Mouse (Mus musculus): ENCODE measurements around the gene Elmo1. TPM values are rescaled to one million over a fixed set of nuclear protein-coding genes. Genes with fewer than 3 reads are reported as not detected.
A peak's percentile ranks its signal among the peaks of the same experiment; 100 is the strongest.

Elmo1 gene
- polyA plus RNA-seq, 1 experiment from 2014 or later: 23.5 TPM

DNA sequence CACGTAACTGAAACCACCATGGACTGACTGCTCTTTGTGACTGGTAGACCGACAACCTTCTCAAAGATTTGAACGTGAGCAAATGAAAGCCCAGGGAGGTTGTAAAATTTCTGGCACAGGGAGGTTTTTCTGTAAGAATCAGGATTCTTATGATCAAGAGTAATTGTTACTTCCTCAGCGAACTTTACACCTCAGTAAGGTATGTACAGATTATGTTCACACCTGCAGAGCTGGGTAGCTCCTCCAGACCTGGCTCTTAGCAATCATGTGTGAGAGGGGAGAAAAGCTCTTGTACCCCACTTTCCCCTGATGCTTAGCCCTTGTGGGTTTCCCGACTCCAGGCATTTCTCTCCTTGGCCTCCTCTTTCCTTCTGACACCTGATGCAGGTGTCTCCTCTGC, 123.5 kb downstream of the Elmo1 start:
- no peaks in the 10 kb centered on the region for H3K4me1 ChIP-seq
- no peak overlapping the region for H3K4me2 ChIP-seq (replicated peaks)
- 77% methylated on average over 5 of the region's 5 CpGs for WGBS
- H3K27me3 ChIP-seq: no peaks in the 10 kb centered on the region
- ATAC-seq (ENCODE audit: insufficient number of reproducible peaks, low FRiP score, low TSS enrichment, low read depth): no peak
- H3K9ac ChIP-seq: no peak overlapping the region
- H3K9me3 ChIP-seq (replicated peaks): no peaks in the 10 kb centered on the region
- no peak overlapping the region for H3K27ac ChIP-seq (replicated peaks)
- H3K4me3 ChIP-seq (replicated peaks): no peak overlapping the region
- H3K36me3 ChIP-seq: no peaks in the 10 kb centered on the region

DNA sequence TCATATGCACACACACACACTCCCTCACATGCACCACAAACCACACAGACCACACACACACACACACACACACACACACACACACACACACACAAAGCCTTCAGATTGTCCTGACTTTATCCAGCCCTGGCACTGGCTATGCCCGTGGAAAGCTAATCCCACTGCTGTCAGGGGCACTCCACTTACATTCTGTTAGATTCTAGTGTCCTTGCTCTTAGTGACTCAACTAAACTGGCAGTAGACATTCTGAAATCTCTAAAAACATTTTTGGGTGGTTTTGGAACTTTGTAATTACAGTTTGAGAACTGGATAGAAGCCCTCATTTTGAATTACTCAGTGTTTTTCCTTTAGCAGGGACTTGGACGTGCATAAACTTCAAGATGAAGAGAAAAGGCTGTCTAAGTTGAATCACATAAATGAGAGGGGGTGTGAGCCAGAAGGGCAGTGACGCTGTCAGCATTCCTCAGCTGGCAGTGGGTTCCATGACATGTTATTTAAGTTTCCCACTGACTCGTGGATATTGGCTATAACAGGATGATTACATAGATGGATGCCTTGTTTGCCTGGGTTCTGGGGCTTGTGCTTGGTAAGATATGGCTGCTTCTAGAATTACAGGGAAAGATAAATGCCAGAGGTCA, 127.2 kb downstream of the Elmo1 start:
- no peak overlapping the region for H3K4me3 ChIP-seq (replicated peaks)
- H3K4me2 ChIP-seq (replicated peaks): no peak overlapping the region
- 39% methylated on average over 4 of the region's 4 CpGs for WGBS
- no peaks in the 10 kb centered on the region for H3K27me3 ChIP-seq
- ATAC-seq (ENCODE audit: insufficient number of reproducible peaks, low FRiP score, low TSS enrichment, low read depth): peak; percentile 83
- H3K36me3 ChIP-seq: no peaks in the 10 kb centered on the region
- no peak overlapping the region; the same call in 1 of the 2 replicates for H3K27ac ChIP-seq (replicated peaks)
- H3K9ac ChIP-seq: no peak overlapping the region
- H3K4me1 ChIP-seq: no peaks in the 10 kb centered on the region
- H3K9me3 ChIP-seq (replicated peaks): no peaks in the 10 kb centered on the region

DNA sequence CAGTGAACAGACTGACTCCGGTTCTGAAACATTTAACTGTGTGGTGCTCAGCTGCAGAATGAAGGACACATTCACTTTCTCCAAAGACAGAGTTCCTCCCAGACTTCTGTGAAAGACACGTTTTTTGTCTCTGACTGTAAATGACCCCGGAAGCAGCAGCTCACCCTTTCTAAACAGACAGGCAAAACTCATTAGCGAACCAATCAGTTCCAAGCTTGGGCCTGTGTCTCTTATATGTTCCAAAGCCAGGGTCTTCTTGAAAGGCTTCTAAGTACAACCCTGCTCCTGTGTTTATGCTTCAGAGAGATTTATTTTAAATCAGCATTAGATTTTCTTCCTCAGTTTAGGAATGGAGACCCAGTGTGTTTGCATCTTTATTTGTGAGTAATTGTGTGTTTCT, 127.7 kb downstream of the Elmo1 start:
- WGBS: 53% methylated on average over 4 of the region's 4 CpGs
- no peak overlapping the region for H3K4me2 ChIP-seq (replicated peaks)
- no peaks in the 10 kb centered on the region for H3K36me3 ChIP-seq
- no peak overlapping the region; the same call in 1 of the 2 replicates for H3K27ac ChIP-seq (replicated peaks)
- no peak for ATAC-seq (ENCODE audit: insufficient number of reproducible peaks, low FRiP score, low TSS enrichment, low read depth)
- H3K9ac ChIP-seq: no peak overlapping the region
- no peak overlapping the region for H3K4me3 ChIP-seq (replicated peaks)
- no peaks in the 10 kb centered on the region for H3K27me3 ChIP-seq
- no peaks in the 10 kb centered on the region for H3K4me1 ChIP-seq
- no peaks in the 10 kb centered on the region for H3K9me3 ChIP-seq (replicated peaks)

DNA sequence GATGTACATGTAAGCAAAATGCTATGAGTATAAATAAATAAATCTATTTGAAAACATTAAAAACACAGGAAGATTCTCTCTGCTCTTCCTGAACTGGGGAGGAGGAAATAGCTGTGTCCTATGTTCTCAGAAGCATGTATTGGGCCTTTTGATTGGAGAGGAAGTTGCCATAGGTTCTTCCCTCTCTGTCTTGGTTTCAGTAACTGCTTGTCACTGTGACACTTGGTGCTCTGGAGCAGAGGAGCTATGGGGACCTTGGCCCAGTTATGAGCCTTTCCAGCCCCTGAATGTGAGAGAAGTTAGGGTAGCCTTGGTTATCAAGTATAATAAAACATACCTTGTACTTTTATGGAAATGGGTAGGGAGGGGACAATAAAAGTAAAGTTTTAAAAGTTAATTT, 130.0 kb downstream of the Elmo1 start:
- H3K36me3 ChIP-seq: no peaks in the 10 kb centered on the region
- H3K27ac ChIP-seq (replicated peaks): no peak overlapping the region
- ATAC-seq (ENCODE audit: insufficient number of reproducible peaks, low FRiP score, low TSS enrichment, low read depth): no peak
- no peaks in the 10 kb centered on the region for H3K27me3 ChIP-seq
- H3K9ac ChIP-seq: no peak overlapping the region
- H3K4me2 ChIP-seq (replicated peaks): no peak overlapping the region
- H3K4me3 ChIP-seq (replicated peaks): no peak overlapping the region
- no peaks in the 10 kb centered on the region for H3K9me3 ChIP-seq (replicated peaks)
- H3K4me1 ChIP-seq: no peaks in the 10 kb centered on the region

DNA sequence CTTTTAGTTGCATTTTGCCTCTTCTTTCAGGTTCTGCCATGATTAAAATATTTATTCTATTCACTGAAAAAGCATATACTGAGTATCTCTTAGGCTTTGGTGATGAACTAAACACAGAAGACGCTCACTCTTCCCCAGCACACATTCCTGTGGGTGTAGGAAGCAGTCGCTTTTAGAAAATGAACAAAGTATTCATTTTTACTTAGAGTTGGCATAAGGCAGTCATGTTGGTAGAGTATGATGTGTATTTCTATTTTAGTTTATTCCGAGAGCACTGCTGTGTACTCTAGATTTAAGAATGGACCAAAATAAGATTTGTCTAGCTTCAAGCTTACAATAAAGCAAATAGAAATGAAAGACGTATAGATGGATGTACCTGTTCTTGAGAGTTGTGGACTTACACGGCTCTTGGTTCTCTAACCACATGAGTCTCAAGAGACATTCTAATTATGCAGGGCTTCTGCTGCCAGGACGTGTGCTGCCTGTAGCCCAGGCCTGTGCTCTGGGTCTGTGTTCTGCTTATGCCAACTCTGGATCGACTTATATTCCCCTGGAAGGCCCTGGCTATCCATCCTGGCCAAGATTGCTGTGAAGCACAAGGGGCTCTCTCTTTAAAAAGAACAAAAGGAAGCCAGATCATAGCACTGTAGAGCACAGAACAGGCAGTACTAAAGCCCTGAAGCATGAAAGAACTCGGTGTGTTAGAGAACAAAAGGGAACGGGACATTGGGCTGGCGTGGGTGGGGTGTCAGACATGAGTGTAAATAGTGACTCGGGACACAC, 137.7 kb downstream of the Elmo1 start:
- no peak overlapping the region for H3K9ac ChIP-seq
- no peaks in the 10 kb centered on the region for H3K9me3 ChIP-seq (replicated peaks)
- WGBS: 58% methylated on average over 11 of the region's 11 CpGs

DNA sequence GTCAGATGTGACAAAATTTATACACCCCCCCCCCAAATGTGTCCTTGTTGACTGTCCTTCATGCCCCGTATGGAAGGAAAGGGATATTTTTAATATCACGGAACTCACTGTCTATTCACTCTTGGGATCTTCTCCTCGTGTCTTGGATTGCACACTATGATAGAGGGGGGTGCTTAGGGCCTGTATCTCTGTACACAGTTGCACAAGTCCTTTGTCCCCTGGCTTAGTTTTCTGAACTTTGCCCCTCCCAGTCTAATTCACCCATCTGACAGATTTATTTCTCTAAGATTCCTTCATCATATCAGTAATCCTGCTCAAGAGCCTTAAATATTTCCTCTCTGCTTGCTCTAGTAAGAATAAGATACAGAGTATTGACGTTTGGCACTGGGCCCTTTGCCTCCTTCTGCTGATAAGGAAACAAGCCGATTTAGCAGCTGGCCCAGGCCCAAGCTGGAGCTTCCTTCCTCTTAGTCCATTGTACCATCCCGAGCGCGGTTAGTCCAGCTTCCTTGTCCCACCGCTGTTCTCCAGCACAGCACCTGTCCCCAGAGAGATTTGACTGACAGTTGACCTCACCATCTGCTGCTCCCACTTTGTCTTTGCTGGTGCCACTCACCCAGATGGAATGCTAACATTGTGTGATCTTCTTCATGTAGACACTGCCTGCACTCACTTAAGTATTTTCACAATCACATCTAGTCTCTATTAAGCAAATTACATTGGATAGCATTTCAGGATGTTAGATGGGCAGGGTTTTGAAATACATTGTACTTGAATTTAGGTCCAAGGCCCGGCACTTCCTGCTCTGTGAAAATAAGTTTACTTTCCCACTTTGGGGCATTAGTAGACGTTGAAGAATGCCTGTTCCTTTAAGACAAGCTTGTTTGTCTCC, 141.7 kb downstream of the Elmo1 start:
- H3K4me2 ChIP-seq (replicated peaks): no peak overlapping the region
- ATAC-seq (ENCODE audit: insufficient number of reproducible peaks, low FRiP score, low TSS enrichment, low read depth): 0 out of 2 replicates have a peak, but pooled peaks have one; percentile 15
- 59% methylated on average over 11 of the region's 11 CpGs for WGBS
- H3K9ac ChIP-seq: no peak overlapping the region
- no peaks in the 10 kb centered on the region for H3K36me3 ChIP-seq
- H3K27ac ChIP-seq (replicated peaks): 0 out of 2 replicates have a peak overlapping the region, but pooled peaks have one; percentile 4
- H3K4me1 ChIP-seq: no peaks in the 10 kb centered on the region; the same call in 1 of the 2 replicates
- H3K27me3 ChIP-seq: no peaks in the 10 kb centered on the region
- H3K9me3 ChIP-seq (replicated peaks): no peaks in the 10 kb centered on the region
- H3K4me3 ChIP-seq (replicated peaks): no peak overlapping the region

More for the DNA sequence above, 137.7 kb downstream of the Elmo1 start:
- H3K36me3 ChIP-seq: no peaks in the 10 kb centered on the region
- no peak overlapping the region for H3K27ac ChIP-seq (replicated peaks)
- H3K27me3 ChIP-seq: no peaks in the 10 kb centered on the region
- ATAC-seq (ENCODE audit: insufficient number of reproducible peaks, low FRiP score, low TSS enrichment, low read depth): no peak
- H3K4me2 ChIP-seq (replicated peaks): no peak overlapping the region
- H3K4me3 ChIP-seq (replicated peaks): no peak overlapping the region
- no peaks in the 10 kb centered on the region; the same call in 1 of the 2 replicates for H3K4me1 ChIP-seq

DNA sequence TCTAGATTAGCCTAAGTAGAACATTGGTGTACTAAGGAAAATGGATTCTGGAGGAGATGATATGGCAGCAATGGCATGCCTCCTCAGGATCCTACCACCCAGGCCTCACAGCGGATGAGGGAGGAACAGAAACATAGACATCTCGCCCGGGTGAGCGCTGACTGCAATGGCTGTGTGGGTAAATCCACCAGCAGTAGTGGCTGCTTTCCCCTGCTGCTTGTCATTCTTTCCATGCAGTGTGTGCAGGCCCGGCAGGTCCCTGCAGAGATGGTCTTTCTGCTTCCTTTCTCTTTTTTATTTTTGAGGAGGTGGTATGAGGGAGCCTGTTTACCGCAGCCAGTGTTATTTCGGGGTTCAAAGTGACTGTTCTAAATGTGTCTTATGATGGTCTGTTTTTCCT, 143.3 kb downstream of the Elmo1 start:
- no peak overlapping the region for H3K4me2 ChIP-seq (replicated peaks)
- H3K9ac ChIP-seq: no peak overlapping the region
- no peak overlapping the region for H3K4me3 ChIP-seq (replicated peaks)
- 89% methylated on average over 7 of the region's 7 CpGs for WGBS
- H3K27ac ChIP-seq (replicated peaks): no peak overlapping the region
- H3K4me1 ChIP-seq: 0 out of 2 replicates have a peak, but pooled peaks cover 9% of the 10 kb centered on the region
- H3K9me3 ChIP-seq (replicated peaks): no peaks in the 10 kb centered on the region
- no peak for ATAC-seq (ENCODE audit: insufficient number of reproducible peaks, low FRiP score, low TSS enrichment, low read depth)
- H3K36me3 ChIP-seq: no peaks in the 10 kb centered on the region
- H3K27me3 ChIP-seq: no peaks in the 10 kb centered on the region

DNA sequence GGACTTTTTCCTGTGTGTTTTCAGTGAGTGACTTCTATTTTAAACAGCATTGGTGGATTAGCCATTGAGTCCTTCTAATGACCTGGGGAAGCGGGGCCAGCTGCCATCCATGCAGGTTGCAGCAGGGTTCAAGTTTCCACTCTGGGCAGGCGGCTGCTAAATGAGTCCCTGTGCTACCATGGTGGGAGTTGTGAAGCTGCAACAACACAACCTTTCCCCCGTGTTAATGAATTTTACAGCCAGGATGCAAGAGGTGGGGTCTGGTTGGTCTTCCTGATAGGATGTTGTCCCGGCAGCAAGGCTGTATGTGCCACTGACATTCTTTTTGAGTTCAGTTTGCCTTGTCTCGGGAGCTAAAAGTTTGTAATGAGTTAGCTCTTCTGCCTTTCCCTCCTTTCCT, 147.2 kb downstream of the Elmo1 start:
- no peak for ATAC-seq (ENCODE audit: insufficient number of reproducible peaks, low FRiP score, low TSS enrichment, low read depth)
- Histone ChIP-seq H3K9me3 (replicated peaks) (no peaks in the 10 kb centered on the region), H3K4me1 (0 out of 2 replicates have a peak, but pooled peaks cover 15% of the 10 kb centered on the region), H3K9ac (no peak overlapping the region), H3K27ac (replicated peaks) (no peak overlapping the region), H3K4me3 (replicated peaks) (no peak overlapping the region), H3K36me3 (no peaks in the 10 kb centered on the region), H3K27me3 (no peaks in the 10 kb centered on the region), H3K4me2 (replicated peaks) (no peak overlapping the region)
- 57% methylated on average over 5 of the region's 5 CpGs for WGBS

DNA sequence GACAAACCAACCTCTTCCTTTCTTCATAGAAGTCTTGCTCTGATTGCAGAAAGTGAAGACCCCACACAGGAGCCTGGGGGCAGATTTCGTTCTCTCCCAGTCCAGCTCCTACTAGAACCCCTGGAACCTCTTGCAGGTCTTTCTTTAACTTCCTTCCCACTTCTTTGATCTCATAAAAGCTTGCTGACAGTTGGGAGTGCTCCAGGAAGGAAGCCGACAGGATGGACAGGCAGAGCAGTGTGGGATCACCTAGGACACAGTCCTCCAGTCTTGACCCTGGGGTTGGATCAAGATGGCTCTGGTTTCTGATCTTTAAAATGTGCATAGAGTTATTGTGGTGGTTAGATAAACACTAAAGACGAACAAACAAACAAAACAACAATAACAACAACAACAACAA, 147.8 kb downstream of the Elmo1 start:
- Histone ChIP-seq H3K27ac (replicated peaks) (no peak overlapping the region), H3K4me2 (replicated peaks) (no peak overlapping the region), H3K4me3 (replicated peaks) (no peak overlapping the region), H3K36me3 (no peaks in the 10 kb centered on the region), H3K9me3 (replicated peaks) (no peaks in the 10 kb centered on the region), H3K27me3 (no peaks in the 10 kb centered on the region), H3K4me1 (0 out of 2 replicates have a peak, but pooled peaks cover 17% of the 10 kb centered on the region), H3K9ac (no peak overlapping the region)
- ATAC-seq (ENCODE audit: insufficient number of reproducible peaks, low FRiP score, low TSS enrichment, low read depth): no peak
- WGBS: 56% methylated on average over 3 of the region's 3 CpGs

DNA sequence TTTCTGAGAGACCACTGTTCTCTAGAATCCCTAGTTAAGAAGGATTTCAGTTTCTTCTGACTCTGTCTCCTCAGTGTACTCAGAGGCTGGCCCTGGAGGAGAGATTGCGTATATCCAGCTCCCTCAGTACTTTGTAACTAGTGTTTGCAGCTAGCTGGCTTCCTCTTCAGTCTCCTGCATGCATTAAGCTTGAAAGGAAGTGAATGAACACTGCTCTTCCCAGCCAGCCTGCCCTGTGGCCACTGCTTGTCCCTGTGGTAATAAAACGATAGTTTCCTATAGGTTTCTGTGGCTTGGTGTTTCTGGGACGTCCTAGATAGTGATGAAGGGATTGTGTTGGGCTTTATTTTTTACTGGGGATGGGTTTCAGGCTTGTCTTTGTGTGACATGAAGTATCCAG, 148.3 kb downstream of the Elmo1 start:
- Histone ChIP-seq H3K27ac (replicated peaks) (no peak overlapping the region), H3K9me3 (replicated peaks) (no peaks in the 10 kb centered on the region), H3K36me3 (no peaks in the 10 kb centered on the region), H3K4me1 (0 out of 2 replicates have a peak, but pooled peaks cover 17% of the 10 kb centered on the region), H3K4me2 (replicated peaks) (no peak overlapping the region), H3K4me3 (replicated peaks) (no peak overlapping the region), H3K9ac (no peak overlapping the region), H3K27me3 (no peaks in the 10 kb centered on the region)
- WGBS: 68% methylated on average over 3 of the region's 3 CpGs
- no peak for ATAC-seq (ENCODE audit: insufficient number of reproducible peaks, low FRiP score, low TSS enrichment, low read depth)

DNA sequence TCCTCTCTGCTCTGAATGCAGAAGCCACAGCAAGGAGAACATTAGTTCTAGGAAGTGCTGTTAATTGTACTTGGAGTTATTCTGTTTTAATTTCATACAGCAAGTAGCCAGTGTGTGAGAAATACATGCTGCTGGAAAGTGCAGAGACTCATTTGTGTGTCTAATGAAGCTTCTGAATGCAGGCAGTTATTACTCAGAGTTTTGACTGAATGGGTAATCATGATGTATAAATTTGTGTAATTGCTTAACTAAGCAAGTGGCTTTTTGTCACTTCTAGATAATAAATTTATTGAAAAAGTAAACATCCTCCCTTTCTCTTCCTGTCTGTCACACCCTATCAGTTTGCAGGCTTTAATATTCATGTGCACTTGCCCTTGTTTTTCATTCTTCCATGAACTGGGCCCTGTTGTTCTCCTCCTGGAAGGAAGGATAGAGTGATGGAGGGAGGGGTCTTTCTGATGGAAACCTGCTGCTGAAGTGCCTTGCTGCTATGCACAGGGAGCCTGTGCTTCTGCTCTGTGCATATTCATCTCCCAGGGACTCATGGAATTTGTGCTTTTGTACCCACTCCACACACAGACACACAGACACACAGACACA, 159.8 kb downstream of the Elmo1 start:
- Histone ChIP-seq H3K4me2 (replicated peaks) (no peak overlapping the region), H3K36me3 (no peaks in the 10 kb centered on the region), H3K4me3 (replicated peaks) (no peak overlapping the region), H3K27me3 (no peaks in the 10 kb centered on the region), H3K9ac (no peak overlapping the region), H3K4me1 (0 out of 2 replicates have a peak, but pooled peaks cover 3% of the 10 kb centered on the region), H3K27ac (replicated peaks) (no peak overlapping the region), H3K9me3 (replicated peaks) (no peaks in the 10 kb centered on the region)
- no peak for ATAC-seq (ENCODE audit: insufficient number of reproducible peaks, low FRiP score, low TSS enrichment, low read depth)
